Mouse (Mus musculus): ENCODE measurements around the gene Map2k5.

- TF ChIP-seq POLR2A (IDR thresholded peaks at IDR 0.05; ENCODE audit: borderline replicate concordance, low read depth, low read length) (no peak), CTCF (IDR thresholded peaks at IDR 0.05; ENCODE audit: low read depth, low read length) (no peak)
These were observed 229.8 kb downstream of the Map2k5 start for GRCm38 (mm10) chr9:63147786-63148409.

Measured in bone marrow macrophage, adult 2 months (primary cell).